Mouse (Mus musculus) frontal cortex, postnatal 36 days (tissue): ENCODE measurements around the gene Ngly1.
"Not testable (repeated sequence)": the region's sequence is repeated elsewhere in the genome, so short reads cannot be mapped to it uniquely, and the experiment has no call there.

Experiments used
- DNase-seq, 2 experiments: peaks; one replicate each; pipeline ENCODE4 v3.0.0; 2022; ENCODE audit warnings: low spot score in 2 of 2

Gene Ngly1

DNA sequence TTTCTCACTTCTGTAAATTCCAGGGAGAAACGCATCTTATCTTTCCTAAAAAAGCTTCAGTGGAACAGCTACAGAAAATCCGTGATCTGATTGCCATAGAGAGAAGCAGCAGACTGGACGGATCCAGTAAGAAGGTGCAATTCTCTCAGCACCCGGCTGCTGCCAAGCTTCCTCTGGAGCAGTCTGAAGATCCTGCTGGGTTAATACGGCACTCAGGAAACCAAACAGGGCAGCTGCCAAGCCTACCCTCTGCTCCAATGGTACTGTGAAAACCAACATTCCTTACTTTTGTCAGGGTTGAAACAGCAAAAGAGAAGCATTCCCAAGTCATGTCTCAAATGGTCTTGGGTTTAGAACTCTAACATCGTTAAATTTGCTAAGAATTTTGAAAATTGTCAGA, 11.5 kb downstream of the Ngly1 start:
- peak in 1 of 2 experiments; percentile 58 for DNase-seq

DNA sequence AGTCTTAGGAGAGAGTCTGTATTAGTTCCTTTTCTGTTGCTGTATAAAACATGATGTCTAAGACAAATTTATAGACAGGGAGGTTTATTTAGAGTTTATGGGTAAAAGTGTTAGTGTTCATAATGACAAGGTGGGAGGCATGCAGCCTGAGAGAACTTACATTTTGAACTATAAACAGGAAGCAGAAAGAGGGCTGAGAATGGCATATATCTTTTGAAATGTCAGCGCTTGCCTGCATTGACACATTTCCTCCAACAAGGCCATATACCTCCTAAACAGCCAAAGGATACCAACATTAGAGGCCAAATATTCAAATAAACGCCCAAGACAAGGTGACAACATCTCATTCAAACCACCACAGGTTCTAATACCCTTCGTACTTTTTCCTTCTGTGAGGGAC, 12.8 kb downstream of the Ngly1 start:
- no peak for DNase-seq

DNA sequence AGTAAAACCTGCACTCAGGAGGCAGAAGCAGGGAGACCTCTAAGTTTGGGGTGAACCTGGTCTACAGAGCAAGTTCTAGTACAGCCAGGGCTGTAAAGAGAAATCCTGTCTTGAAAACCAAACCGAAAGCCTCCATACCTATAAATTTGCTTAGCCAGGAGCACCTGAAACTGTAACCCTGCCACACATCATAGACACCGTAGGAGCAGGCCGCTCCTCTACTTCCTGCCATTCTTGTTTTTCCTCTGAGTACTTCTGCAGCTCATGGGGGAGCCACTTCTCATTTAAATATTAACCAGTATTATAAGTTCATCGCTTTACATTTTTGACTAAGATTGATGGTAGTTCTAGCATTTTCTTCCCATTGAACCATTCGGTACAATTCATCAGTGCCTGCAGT, 17.9 kb downstream of the Ngly1 start:
- no peak for DNase-seq

DNA sequence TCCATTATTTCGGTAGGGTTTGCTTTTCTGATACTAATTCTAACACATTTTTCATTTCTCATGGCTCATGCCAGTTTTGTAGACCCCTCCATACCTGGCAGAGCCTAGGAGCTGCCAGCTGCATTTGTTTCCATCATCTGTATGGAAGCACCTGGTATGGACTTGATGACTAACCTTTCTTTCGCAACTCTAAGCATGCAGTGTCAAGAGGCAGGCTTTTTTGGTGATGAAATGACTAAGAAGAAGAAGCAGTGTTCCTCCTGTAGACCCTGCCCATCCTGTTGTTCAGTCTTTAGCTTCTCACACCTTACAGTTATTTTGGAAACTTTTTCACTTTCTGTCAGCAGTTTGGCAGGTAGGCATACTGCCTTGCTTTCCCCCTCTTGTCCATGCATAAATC, 20.7 kb downstream of the Ngly1 start:
- DNase-seq = no peak

DNA sequence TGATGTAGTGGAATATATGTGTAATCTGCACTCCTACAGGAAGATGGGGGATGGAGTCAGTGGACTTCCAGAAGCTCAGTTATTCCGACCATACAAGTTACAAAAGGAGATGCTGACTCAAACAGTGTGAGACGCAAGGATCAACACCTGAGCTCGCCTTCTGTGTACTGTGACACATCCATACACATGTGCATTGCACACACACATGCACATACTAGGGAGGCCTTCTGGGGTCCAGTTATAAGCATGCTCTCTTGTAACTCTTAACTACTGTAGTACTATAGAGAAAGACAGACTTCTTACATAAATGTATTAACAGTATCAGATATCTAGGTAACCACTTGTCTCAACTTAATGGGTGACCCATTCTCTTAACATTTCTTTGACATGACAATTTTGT, 24.6 kb downstream of the Ngly1 start:
- no peak for DNase-seq

DNA sequence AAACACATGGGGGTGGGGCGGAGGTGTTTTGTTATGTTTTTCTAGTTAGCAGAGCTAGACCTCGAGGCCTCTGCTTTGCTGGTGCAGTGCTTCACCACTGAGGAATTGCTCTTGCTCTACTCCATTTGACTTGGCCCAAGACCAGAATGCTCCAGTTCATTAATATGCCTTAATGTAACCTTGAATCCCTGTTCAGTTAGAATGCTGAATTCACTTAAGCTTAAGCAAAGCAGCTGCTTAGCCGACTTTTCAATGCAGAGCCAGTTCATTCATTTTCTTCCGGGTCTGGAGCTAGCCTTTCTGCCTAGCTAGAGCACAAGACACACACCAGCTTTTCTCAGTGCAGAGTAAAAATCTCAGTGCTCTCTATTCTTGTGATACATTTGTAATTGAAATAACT, 30.1 kb downstream of the Ngly1 start:
- no peak for DNase-seq

DNA sequence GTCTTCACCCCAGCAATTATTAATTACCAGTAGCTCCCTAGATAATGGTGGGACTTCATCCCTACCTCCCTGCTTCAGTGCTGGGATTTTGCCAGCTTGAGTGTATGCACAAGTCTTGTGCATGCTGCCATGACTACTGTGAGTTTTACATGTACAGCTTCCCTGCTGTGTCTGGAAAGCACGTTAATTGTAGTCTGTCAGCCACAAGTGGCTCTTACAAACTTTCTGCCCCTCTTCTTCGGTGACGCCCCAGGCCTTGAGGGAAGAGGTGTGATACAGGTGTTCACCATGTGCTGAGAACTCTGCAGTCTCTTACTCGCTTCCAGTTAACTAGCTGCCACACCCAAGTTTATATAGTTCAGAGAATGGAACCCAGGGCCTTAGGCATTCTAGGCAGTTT, 34.9 kb downstream of the Ngly1 start:
- no peak for DNase-seq

DNA sequence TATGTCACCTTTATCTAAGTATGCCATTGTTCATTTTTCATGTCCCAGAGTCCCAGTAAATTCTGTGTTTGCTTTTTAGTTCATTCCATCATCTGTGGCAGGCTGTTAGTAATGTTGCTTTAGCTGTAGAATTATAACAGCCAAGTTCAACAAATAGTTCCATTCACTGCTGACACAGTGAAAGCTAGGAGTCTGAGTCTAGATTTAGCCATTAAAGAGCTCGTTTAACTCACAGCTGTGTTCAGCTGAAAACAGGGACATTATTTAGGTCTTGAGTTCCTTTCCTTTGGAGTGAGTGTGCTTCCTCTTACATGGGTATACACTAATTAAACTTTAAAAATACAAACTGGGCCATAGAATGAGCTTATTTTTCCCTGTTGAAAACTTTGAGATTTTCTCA, 43.3 kb downstream of the Ngly1 start:
- no peak for DNase-seq

DNA sequence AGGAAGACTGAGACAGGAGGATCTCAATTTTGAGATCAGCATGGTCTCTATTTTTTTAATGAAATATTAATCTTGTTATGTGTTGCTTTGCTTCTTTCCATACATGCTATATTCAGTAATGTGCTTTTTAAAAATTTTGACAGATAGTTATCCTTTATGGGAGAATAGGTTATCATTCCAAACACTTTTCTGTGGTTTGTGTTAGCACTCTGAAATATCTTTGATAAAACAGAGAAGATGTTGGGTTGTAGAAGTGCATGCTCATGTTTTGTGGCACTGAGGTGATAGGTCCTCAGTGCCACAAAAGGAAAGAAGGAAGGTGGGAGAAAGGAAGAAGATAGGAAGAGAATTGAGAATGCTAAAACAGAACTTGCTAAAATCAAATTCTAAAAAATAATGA, 43.9 kb downstream of the Ngly1 start:
- DNase-seq = no peak

DNA sequence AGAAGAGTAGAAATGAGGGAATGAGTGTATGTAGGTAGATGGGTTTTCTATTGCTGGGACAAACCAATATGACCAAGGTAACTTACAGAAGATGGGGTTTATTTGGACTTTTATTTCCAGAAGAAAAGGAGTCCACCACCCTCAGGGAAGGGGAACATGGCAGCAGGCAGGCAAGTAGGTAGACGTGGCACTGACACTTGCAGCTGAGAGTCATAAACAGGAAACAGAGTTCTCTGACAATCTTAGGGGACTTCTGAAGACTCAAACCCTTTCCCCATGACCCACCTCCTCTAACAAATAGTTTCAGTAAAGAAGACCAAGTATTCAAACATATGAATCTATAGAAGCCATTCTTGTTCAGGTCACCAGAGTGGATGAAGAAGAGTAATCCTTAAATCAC, 44.8 kb downstream of the Ngly1 start:
- DNase-seq = no peak

DNA sequence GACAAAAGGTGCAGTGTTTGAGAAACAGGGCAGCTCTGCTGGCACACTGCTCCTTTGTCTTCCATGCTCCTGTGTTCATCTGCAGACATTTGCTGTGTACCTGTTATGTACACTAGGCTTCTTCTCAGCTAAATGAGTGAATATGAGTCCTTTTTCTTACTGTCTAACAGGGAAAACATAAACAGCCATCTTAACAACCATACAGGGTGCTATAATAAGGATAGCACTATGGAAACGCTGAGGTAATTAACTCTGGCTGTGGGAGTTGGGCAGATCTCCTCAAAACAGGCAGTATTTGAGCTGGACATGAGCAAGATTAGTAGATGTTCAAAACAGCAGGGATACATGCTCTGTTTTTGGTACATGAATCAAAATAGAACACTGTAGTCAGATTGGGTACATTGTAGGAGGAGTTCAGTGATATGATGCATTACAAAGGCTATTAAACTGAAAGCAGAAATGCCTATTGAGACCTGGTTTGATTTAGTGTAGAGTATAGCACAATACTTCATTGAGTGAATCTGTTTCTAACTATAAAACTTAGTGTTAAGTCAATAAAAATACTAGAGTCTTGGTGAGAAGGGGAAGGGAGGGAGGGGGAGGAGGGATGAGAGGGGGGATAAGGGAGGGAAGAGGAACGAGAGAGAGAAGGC, 47.9 kb downstream of the Ngly1 start:
- DNase-seq = peak in 1 of 2 experiments; percentile 30

DNA sequence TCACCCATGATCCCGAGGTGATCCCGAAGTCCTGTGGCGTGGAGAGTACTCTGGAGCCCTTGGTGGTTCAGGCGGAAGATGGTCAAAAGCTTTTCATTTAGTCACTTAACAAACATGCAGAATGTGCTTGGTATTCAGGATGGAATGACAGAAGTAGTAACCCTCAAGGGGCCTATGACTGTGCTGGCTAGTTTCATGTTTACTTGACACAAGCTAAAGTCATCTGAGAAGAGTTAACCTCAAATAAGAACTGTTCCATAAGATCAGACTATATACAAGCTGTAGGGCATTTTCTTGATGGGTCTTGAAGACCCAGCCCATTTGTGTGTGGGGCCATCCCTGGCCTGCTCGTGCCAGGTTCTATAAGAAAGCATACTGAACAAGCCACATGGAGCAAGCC, 52.7 kb downstream of the Ngly1 start:
- DNase-seq = no peak

DNA sequence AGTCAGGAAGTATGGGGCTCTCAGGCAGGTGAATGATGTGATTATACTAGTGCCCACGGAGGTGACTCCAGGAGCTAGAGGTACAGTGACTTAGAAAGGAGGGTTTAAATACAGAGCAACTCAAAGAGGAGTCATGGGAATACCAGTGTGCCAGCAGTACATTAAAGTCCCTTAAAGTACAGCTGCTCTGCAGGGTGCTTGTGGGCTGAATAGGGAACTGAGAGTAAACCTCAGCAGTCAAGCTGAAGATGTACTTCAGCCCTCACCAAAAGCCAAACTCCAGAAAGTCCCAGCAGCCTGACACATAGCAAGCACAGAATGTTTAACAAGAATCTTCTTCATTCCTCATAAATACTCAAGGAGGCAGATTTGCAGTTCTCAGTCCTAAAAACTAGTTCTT, 53.6 kb downstream of the Ngly1 start:
- DNase-seq = no peak

DNA sequence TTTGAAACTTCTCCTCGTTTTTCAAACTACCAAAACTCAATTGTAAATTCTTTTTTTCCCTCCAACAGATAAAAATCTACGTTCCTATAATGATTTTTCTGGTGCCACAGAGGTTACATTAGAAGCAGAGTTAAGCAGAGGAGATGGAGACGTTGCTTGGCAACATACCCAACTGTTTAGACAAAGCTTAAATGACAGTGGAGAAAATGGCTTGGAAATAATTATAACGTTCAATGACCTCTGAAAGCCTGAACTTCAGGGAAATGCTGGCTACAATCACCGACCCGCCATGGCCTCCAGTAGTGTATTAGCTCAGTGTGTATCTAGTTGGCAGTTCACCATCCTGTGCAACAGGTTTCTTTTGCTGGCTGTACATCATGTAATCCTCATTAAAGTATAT, 61.7 kb downstream of the Ngly1 start:
- DNase-seq = no peak

DNA sequence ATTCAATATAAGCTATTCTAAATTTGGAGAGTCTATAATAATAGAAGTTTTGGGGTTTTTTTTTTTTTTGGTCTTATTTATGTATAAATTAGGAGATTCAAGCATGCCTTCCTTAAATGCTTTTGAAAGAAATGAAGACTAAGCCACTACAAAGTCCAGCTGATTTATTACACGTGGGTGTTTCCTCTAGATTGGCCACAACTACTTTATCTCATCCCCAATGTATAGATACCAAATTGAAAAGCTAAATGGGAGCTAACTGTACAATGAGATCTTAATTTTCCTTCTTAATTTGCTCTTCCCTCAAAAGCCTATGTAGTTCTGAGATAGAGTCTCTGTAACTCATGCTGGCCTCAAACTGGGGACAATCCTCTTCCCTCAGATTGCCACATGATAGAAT, 63.5 kb downstream of the Ngly1 start:
- DNase-seq = no peak

DNA sequence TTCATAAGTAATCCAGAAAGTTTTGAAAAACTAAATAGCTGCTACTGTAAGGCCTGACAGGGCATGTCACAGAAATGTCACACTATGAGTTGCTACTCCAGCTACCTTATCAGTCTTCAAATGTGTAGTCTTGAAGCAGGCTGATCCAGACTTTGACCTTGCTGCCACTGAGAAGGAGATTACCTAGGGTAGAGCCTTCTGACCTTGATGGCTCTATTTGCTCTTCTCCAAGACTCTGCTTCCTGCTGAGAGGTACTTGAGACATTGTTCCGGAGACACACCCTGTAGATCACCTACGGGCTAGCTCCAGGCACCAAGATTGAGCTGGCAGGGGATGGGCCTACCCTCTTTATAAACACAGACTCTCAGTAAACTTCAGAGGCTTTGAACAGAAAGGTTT, 64.0 kb downstream of the Ngly1 start:
- DNase-seq = not testable (repeated sequence)

DNA sequence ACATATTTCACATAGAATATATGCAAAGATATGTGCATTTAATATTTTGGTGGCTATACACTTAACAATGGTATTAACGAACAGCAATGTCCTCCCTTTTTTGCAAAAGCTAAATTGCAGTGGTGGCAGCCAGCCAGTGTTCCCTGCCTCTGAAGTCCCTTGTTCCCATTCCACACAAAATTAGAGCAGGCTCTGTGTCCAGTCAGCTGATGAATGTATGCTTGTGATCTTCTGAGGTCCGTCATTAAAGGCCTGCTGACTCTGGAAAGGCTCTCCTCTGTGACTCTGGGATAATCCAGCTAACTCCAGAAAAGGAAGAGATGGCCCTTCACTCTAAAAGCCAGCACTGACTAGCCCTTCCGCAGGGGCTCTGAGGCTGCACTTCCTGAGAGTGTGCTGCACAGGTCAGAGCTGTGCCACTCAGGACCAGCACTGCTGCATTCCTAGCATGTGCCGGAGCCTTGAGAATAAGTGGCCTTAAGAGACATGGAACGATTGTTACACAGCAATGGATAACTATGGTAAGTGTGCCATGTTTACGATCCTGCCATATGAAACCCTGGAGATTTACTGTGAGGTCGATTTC, 64.9 kb downstream of the Ngly1 start:
- no peak for DNase-seq

DNA sequence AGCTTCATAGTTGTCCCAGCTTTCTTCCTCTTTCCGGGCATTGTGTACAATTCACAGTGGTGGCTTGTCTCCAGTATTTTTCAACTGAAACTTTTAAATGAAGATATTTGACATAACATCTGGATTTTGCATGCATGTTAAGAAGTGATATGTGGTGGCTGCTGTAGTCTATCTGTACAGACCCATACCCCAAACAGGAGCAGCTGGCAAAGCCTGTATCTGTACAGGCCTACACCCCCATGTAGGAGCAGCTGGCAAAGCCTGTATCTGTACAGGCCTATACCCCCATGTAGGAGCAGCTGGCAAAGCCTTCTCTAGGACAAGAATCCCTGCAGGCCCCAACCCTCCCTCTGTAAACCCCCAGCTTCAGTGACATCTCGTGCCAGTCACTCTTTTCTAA, 65.8 kb downstream of the Ngly1 start:
- DNase-seq = no peak

DNA sequence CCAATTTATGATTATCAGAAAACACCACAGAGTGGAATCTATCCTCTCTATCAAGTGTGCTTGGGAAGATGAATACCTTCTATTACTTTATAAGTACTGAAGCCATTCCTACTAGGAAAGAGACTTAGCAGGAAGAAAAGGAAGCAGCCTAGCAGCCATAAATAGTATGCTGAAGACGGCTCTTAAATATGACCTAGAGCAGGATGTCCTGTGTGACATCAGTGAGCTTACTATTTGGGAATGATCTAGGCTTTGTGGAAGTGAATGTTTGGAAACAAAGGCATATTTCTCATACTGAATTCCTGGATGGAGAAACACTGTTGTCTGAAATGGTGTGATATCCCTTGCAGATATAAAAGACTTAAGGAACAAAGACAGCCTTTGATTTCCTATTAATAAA, 67.6 kb downstream of the Ngly1 start:
- no peak for DNase-seq

DNA sequence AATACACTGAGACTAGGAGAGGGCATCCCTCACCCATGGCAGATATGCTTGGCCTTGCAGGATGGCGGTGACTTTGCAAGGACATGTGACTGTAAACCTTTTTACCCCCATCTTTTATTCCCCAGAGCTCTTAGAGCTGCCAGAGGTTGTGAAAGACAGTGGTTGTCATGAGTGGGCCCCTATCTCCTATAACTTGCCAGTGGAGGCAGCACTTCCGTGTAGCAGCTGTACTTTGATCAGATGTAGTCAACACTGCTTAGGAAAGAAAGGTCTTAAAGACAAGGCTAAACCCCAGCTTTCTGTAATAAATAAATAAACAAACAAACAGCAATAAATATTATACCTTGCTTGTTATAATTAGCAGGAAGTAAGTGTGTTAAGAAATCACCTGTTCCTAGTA, 70.7 kb downstream of the Ngly1 start:
- DNase-seq = no peak

DNA sequence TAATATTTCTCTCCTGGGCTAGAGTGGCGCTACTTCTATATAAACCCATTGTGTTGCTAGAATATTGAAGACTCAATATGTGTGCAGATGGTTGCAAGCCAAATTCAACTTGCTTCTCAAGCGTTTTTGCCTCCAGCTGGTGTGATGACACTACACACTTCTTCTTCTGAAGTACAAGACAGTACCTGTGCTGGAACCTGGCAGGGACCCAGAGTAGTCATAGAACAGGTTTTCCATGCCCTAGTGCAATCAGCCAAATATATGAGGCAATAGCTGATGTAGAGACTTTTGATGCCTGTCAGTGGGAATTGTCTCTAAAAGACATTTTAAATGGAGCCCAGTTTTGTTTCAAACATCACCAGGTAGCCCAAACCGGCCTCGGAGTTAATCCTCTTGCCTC, 75.3 kb downstream of the Ngly1 start:
- DNase-seq = no peak

DNA sequence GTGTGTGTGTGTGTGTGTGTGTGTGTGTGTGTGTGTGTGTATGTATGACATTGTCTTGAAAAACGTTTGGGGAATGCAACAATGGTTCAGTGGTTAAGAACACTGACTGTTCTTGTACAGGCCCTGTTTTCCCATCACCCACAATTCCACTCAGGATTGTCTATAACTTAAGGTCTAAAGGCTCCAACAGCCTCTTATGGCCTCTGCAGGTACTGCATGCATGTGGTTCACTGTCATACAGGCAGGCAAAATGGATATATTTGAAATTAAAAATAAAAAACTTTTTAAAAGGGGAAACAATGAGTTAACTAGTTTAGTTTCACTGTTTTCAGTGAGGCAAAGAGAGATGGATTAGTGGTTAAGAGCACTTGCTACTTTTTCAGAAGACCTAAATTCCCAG, 76.1 kb downstream of the Ngly1 start:
- DNase-seq = no peak

DNA sequence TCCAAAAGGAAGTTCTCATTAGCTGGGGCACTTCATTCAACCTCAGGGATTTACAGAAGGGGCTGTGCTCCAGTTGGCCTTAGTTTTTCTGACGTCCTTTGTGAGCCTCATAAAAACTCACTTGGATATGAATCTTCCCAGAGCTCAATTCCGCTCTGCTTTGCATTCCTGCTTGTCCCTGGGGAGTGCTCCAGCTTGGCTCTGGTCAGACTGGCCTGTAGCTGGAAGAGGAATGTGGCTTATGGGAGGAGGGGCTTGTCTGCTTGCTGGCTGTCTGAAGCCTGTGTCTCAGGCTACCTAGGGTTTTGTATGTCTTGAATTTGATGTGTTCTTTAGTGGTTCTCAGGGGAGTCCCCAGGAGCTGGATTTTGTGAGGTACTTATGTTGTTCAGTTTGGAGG, 79.5 kb downstream of the Ngly1 start:
- no peak for DNase-seq

DNA sequence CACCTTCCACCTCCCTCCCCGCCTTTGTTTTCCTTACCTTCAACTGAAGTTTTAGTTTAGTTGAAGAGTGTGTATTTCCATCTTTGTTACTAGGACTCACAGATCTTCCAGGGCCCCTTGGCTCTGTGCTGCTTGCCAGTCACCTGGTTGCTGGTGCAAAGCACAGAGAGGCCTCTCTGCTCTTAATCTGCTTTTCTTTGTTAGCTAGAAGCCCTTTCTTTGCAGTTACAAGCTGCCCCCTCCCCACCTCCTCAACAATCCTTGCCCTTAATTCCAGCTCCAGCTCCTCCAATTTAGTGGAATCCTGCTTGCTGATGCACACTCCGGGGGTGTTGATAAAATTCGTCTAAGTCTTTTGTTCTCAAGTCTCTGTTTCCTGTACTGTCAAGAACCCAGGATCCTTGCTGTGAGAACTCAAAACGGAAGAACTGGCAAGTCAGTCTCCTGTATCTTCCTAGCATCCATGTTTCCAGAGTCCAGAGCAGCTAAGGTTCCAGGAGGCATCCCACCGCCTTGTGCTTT, 79.9 kb downstream of the Ngly1 start:
- no peak for DNase-seq
